Mouse (Mus musculus) spleen, postnatal 14 days (tissue): Measurements from ENCODE around the gene Mrpl43.

Source experiments
- DNase-seq, 2 experiments: peaks; one replicate each; pipeline ENCODE4 v3.0.0; 2021 to 2022; ENCODE audit warnings: low spot score in 2 of 2

Mrpl43 gene

GRCm38 (mm10) chr19:45007425-45008191 lies 1.4 kb upstream of the Mrpl43 start:
- no peak for DNase-seq

GRCm38 (mm10) chr19:45007021-45007420 lies 779 bp upstream of the Mrpl43 start:
- DNase-seq, result no peak

- DNase-seq, result peak; percentile 66 to 75
Measured at GRCm38 (mm10) chr19:45005444-45005843, 798 bp downstream of the Mrpl43 start, which contains the start of gene Twnk. Gene Twnk (plus strand): TSS chr19:45005663.

GRCm38 (mm10) chr19:45003740-45004516 lies 2.3 kb downstream of the Mrpl43 start:
- no peak for DNase-seq

GRCm38 (mm10) chr19:45002301-45002700 lies 3.9 kb downstream of the Mrpl43 start:
- no peak for DNase-seq

- DNase-seq, result no peak
Measured at GRCm38 (mm10) chr19:44999647-45000046, 6.6 kb downstream of the Mrpl43 start.

GRCm38 (mm10) chr19:44997786-44998185 lies 8.5 kb downstream of the Mrpl43 start:
- DNase-seq, result no peak

GRCm38 (mm10) chr19:44992712-44993111 lies 13.5 kb downstream of the Mrpl43 start:
- no peak for DNase-seq

GRCm38 (mm10) chr19:44992246-44992645 lies 14.0 kb downstream of the Mrpl43 start:
- DNase-seq, result no peak

- no peak for DNase-seq
Measured at GRCm38 (mm10) chr19:44991031-44991430, 15.2 kb downstream of the Mrpl43 start.

- DNase-seq, result no peak
Measured at GRCm38 (mm10) chr19:44989567-44990495, 16.4 kb downstream of the Mrpl43 start.

GRCm38 (mm10) chr19:44988831-44989566 lies 17.2 kb downstream of the Mrpl43 start, which contains the start of gene Sema4g:
Gene Sema4g (plus strand): TSS chr19:44989101.
- no peak for DNase-seq

- DNase-seq, result no peak
Measured at GRCm38 (mm10) chr19:44988321-44988720, 17.9 kb downstream of the Mrpl43 start.

GRCm38 (mm10) chr19:44987851-44988250 lies 18.4 kb downstream of the Mrpl43 start:
- no peak for DNase-seq

GRCm38 (mm10) chr19:44987004-44987403 lies 19.2 kb downstream of the Mrpl43 start:
- no peak for DNase-seq

- DNase-seq, result no peak
Measured at GRCm38 (mm10) chr19:44985159-44985988, 20.9 kb downstream of the Mrpl43 start.

GRCm38 (mm10) chr19:44984420-44984819 lies 21.8 kb downstream of the Mrpl43 start:
- no peak for DNase-seq

- DNase-seq, result no peak
Measured at GRCm38 (mm10) chr19:44983366-44983765, 22.9 kb downstream of the Mrpl43 start.

- no peak for DNase-seq
Measured at GRCm38 (mm10) chr19:44982477-44983115, 23.6 kb downstream of the Mrpl43 start.

GRCm38 (mm10) chr19:44980787-44981186 lies 25.5 kb downstream of the Mrpl43 start:
- no peak for DNase-seq
